8 mouse cellular contexts compared by ENCODE assay signal in genomic region chr10:100065529-100066301, GRCm38 (mm10). TPM values are rescaled to one million over a fixed set of nuclear protein-coding genes. Genes with fewer than 3 reads are reported as not detected.
A peak's percentile ranks its signal among the peaks of the same experiment; 100 is the strongest.
DNase-seq lines count a peak whose midpoint lies in the region; ATAC-seq lines count a peak whose summit lies in the region.

No protein-coding gene starts in this region.

- WGBS in kidney, embryonic 14.5 days, result 34% methylated on average over 12 of the region's 12 CpGs
- 33% methylated on average over 12 of the region's 12 CpGs for WGBS in hindbrain, embryonic 12.5 days
- WGBS in intestine, embryonic 16.5 days, result 53% methylated on average over 12 of the region's 12 CpGs

- H3K9me3 ChIP-seq in kidney, embryonic 14.5 days (ENCODE audit: control insufficient read depth, low read length), result no peaks in the 10 kb centered on the region
- H3K9me3 ChIP-seq in hindbrain, embryonic 12.5 days (replicated peaks), result no peaks in the 10 kb centered on the region
- H3K9me3 ChIP-seq in intestine, embryonic 16.5 days (ENCODE audit: control insufficient read depth, low read length), result no peaks in the 10 kb centered on the region

- H3K4me3 ChIP-seq in kidney, embryonic 14.5 days (ENCODE audit: low read length), result no peak overlapping the region
- no peak overlapping the region for H3K4me3 ChIP-seq in hindbrain, embryonic 12.5 days
- no peak overlapping the region for H3K4me3 ChIP-seq in intestine, embryonic 16.5 days (ENCODE audit: low read length)

- H3K9ac ChIP-seq in kidney, embryonic 14.5 days (ENCODE audit: low read depth, low read length), result no peak overlapping the region
- H3K9ac ChIP-seq in hindbrain, embryonic 12.5 days, result no peak overlapping the region
- no peak overlapping the region for H3K9ac ChIP-seq in intestine, embryonic 16.5 days (ENCODE audit: low read depth, low read length)

- no peak overlapping the region for H3K27ac ChIP-seq in kidney, embryonic 14.5 days (ENCODE audit: low read depth, low read length)
- peak overlapping the region; percentile 31; the same call in 1 of the 2 replicates for H3K27ac ChIP-seq in hindbrain, embryonic 12.5 days
- no peak overlapping the region for H3K27ac ChIP-seq in intestine, embryonic 16.5 days (ENCODE audit: low read length)

- peak; percentile 19 for DNase-seq in kidney, postnatal 14 days
- peak; percentile 22 for DNase-seq in embryo, embryonic 9.5 days (ENCODE audit: extremely low spot score)
- peak; percentile 20 for DNase-seq in neural tube, embryonic 10.5 days (ENCODE audit: extremely low spot score, low spot score)
- DNase-seq in right cerebral cortex, postnatal 25 days, result no peak
- no peak for DNase-seq in cerebellum, postnatal 25 days

- H3K36me3 ChIP-seq in kidney, embryonic 14.5 days (ENCODE audit: control insufficient read depth, insufficient read depth, low read length), result no peaks in the 10 kb centered on the region
- H3K36me3 ChIP-seq in hindbrain, embryonic 12.5 days, result no peaks in the 10 kb centered on the region
- H3K36me3 ChIP-seq in intestine, embryonic 16.5 days (ENCODE audit: control insufficient read depth, insufficient read depth, low read length), result no peaks in the 10 kb centered on the region

- no peaks in the 10 kb centered on the region for H3K27me3 ChIP-seq in kidney, embryonic 14.5 days (ENCODE audit: control insufficient read depth, insufficient read depth, low read length)
- H3K27me3 ChIP-seq in hindbrain, embryonic 12.5 days, result no peaks in the 10 kb centered on the region
- H3K27me3 ChIP-seq in intestine, embryonic 16.5 days (replicated peaks; ENCODE audit: control insufficient read depth, insufficient read depth, low read length), result no peaks in the 10 kb centered on the region

- ATAC-seq in kidney, embryonic 14.5 days (ENCODE audit: low FRiP score, low TSS enrichment), result no peak
- ATAC-seq in hindbrain, embryonic 12.5 days (ENCODE audit: low FRiP score), result peak; percentile 60; the same call in 1 of the 2 replicates
- ATAC-seq in intestine, embryonic 16.5 days, result no peak

- no peaks in the 10 kb centered on the region for H3K4me1 ChIP-seq in kidney, embryonic 14.5 days (ENCODE audit: control insufficient read depth, insufficient read depth, low read length)
- H3K4me1 ChIP-seq in hindbrain, embryonic 12.5 days, result peaks cover 12% of the 10 kb centered on the region
- peaks cover 5% of the 10 kb centered on the region; the same call in 1 of the 2 replicates for H3K4me1 ChIP-seq in intestine, embryonic 16.5 days (ENCODE audit: control insufficient read depth, insufficient read depth, low read length)

- no peak overlapping the region for H3K4me2 ChIP-seq in kidney, embryonic 14.5 days (replicated peaks; ENCODE audit: low read depth, low read length)
- no peak overlapping the region for H3K4me2 ChIP-seq in hindbrain, embryonic 12.5 days (replicated peaks)
- no peak overlapping the region for H3K4me2 ChIP-seq in intestine, embryonic 16.5 days (ENCODE audit: low read depth, low read length)

RNA-seq across cellular contexts. Expression of gene Kitl, which starts 50.3 kb away (rescaled TPM):
- polyA plus RNA-seq in kidney, embryonic 14.5 days (2014; fragmentation: Nextera tagmentation; extraction: Ambion mirVana), result 16.7 and 35.2 TPM in 2 replicates
- 14.7 and 16.0 TPM in 2 replicates for polyA plus RNA-seq in hindbrain, embryonic 12.5 days (2016; fragmentation: Nextera tagmentation; extraction: Ambion mirVana)
- 21.3 and 22.5 TPM in 2 replicates for polyA plus RNA-seq in intestine, embryonic 16.5 days (2015; fragmentation: Nextera tagmentation; extraction: Ambion mirVana)

Comparison
In these comparisons a context has a peak if more than half of its experiments do, and no peak if none do; other contexts are left out.
1. DNase-seq: peak in kidney, postnatal 14 days (single experiment), embryo, embryonic 9.5 days (single experiment) and neural tube, embryonic 10.5 days (single experiment); none in right cerebral cortex, postnatal 25 days (single experiment) and cerebellum, postnatal 25 days (0 of 2).